Mouse (Mus musculus) stomach, postnatal 0 days (tissue): Measurements from ENCODE around the gene Xylb.

Experiments used
- CTCF ChIP-seq: IDR thresholded peaks from 2 replicates; pipeline ENCODE4 v1.5.1; 2016; ENCODE audit warnings: antibody characterized with exemption, low read depth, mild to moderate bottlenecking, moderate library complexity
- EP300 ChIP-seq: optimal IDR thresholded peaks from 2 replicates; pipeline ENCODE3; 2016; ENCODE audit warnings: antibody characterized with exemption

- TF ChIP-seq EP300 (no peak), CTCF (no peak)
Observed at GRCm38 (mm10) chr9:119338350-119338749, 18.8 kb upstream of the Xylb start.
